Mouse (Mus musculus) heart, postnatal 0 days (tissue): Measurements from ENCODE around the gene Pdzrn3.

Experiments used
- CTCF ChIP-seq: IDR thresholded peaks from 2 replicates; pipeline ENCODE4 v1.5.1; 2016; ENCODE audit warnings: antibody characterized with exemption, control low read depth, low read depth
- EP300 ChIP-seq: IDR thresholded peaks from 2 replicates; pipeline ENCODE4 v1.6.1; 2016; ENCODE audit warnings: antibody characterized with exemption, low read depth

DNA sequence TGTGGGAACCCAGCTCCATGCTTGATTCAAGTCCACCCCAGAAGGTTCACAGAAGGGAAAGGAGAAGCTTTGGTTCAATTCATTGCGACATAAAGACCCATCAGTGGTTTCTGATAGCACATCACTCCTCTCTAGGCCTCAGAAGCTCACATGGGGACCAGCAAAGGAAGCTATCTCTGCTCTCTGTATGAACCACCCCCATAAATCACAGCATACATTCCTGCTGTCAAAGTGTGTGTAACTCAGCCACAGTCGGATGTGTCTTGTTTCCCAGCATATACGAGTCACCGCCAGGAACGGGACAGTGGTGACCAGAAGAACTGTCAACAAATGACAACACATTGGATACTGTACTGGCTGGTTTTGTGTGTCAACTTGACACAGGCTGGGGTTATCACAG lies 47.3 kb downstream of the Pdzrn3 start:
- TF ChIP-seq CTCF = no peak
- TF ChIP-seq EP300 = no peak
